Mouse (Mus musculus) skeletal muscle tissue, adult 2 months (tissue): ENCODE results near the gene Hdgfl3.

Experiments
- DNase-seq: peaks from one replicate; pipeline ENCODE4 v3.0.0-alpha.2; 2012; ENCODE audit warnings: low read depth, low spot score

Gene Hdgfl3

DNA sequence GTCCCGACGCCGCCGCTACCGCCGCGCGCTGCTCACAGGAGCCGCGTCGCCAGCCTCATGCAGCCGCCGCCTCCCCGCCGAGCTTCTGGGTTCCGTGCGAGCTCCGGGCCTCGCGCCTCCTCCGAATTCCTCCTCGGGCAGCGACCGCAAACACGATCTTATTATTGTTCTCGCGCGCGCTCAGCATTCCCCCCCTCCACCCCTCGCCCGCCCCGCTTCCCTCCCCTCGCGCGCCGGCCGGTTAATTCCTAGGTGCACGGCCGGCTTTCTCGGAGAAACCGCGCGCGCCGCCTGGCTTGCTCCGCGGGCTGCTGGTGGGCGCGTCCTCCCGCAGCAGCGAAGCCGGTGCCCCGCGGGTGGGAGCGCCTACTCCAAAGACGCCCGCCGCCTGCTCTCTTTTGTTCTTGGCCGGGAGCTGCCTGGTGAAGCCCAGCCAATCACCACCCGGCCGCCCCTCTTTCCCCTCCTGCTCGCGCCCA is at the start of gene Hdgfl3:
Gene Hdgfl3 (minus strand): TSS at position 207 of the 479 bp plus-strand sequence.
- peak; percentile 44 for DNase-seq

DNA sequence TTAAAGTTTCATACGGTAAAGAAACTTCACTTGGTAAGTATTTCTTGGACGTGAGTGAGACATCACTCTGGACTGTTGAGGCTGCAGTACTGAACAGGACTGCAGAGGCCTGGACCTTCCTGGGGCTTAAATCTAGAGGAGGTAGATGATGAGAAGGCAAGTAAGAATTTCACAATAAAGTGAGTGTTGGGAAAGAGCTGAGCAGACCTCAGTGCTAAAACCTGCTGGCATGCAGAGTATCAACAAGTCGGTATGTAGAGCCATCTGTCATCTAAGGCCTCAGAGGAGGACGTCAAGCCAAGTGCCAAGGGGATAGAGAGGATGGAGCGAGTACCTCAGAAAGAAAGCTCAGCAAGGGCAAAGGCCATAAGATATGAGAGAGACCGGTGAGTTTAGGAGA is 49.4 kb upstream of the Hdgfl3 start:
- no peak for DNase-seq

DNA sequence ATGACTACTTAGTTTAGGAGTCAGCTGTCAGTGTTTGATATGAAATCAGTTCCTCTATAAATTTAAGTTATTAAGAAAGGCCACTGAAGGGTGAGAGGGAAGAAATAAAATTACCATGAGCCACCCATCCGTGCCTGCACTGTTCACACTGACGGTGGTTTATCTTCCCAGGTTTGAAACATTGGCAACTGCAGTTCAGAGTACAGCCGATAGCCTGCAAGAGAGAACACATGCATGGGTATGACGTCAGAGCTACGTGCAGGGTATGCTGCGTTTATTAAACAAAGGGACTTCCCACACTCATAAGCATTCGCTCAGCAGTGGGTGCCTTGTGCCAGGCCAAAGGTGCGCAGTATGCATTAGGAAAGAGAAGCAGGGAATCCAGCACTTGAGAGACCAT is 44.0 kb upstream of the Hdgfl3 start:
- no peak for DNase-seq

DNA sequence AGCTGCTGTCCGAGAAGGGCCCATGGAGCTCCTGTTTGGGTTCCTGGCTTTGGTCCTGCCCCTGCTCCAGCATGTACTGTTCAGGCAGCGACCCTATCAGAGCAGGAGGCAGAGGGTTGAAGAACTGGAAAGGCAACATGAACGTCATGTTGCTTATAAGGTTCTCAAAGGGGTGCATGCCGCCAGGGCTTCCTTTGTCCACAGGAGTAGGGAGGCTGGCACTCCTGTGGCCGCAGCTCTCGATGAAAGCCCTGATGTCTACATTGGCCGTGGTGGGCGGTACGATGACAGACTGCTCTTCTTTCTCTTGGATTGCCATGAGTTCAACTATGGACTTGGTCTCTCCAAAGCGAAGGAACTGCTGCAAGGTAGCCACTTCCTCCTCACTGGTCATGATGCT is 40.3 kb upstream of the Hdgfl3 start:
- DNase-seq, result no peak

DNA sequence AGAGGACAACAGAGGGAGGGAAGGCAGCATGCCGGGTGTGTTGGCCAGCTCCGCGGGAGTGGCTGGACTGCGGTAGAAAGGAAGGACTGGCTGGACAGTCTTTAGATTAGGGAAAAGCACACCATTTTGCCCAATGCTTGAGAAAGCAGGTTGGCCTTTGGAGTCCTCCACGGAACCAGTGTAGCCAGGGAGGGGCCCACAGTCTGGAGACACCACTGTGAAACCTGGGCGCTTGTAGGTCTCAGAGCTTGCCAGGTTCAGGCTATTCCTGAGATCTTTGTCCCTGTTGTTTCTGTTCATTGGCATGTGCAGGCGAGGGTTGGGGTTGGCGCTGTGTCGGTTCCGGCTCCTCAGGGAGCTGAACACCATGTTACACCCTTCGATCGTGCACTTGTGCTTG is 39.7 kb upstream of the Hdgfl3 start:
- no peak for DNase-seq

DNA sequence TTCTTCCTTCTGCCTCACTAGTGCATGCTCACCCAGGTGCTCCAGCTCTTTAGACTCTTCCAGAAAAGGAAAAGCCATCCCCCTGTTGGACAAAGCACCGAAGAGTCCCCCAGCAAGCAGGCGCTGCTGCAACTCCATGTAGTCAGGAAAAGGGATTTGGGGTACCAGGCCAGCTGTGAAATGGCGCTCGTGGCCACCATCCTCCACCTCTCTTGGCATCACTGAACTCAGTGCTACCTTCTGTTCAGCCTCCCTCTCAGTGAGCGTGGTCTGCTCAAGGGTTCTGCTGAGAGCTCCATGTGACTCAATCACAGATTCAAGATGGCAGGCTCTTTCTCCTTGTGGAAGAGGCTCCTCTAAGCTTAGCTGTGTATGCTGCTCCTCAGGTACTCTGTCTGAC is 39.1 kb upstream of the Hdgfl3 start:
- no peak for DNase-seq

DNA sequence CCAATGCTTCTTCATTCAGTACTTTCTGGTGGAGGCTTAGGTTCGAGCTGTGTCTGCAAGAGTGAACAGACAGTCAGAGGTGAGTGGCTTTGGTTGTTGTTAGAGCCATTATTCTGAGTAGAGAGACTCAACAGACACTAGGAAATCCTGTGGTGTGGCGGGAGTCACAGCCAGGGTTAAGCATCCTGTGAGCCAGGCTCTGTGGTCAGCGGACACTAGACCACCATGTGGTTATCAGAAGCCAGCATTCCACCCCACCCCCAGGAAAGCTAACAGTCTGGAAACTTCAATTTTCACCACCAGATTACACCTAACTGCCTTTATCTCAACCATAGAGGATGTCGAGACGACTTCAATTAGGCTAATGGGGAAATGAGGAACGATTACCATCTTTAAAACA is 34.7 kb upstream of the Hdgfl3 start:
- DNase-seq, result no peak

DNA sequence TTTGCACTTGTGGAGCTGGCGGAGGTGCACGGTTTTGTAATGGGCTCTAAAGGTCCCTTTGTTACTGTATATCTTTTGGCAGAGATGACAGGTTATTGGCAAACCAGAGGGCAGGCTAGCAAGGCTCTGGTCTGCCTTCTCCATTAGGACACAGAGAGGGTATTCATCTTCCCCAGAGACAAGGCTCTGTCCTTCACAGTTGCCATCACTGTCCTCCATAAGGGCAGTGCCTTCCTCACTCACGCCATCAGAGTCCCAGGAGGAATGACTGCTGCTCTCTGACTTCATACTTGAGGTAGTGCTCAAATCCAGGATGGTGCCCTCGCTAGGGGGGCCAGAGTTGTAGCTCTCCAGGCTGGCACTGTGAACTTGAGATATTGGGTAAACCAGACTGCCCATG is 34.2 kb upstream of the Hdgfl3 start:
- no peak for DNase-seq

DNA sequence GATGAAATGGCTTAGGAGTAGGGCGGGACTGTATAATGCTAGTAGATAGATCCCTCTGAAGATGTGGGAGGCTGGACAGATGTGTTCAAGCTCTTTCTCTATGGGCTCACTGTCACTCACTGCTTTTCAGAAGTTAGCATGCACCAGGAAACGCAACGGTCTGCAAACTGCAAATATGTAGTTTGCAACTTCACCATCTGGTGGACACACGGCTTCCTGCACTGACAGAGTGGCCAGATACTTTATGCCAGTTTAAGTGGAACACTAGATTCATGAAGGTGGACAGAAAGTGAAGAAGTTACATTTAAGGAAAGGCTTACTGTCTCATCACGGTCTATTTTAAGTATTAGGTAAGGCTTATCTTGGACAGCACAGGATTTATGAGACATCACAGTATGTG is 31.9 kb upstream of the Hdgfl3 start:
- no peak for DNase-seq

DNA sequence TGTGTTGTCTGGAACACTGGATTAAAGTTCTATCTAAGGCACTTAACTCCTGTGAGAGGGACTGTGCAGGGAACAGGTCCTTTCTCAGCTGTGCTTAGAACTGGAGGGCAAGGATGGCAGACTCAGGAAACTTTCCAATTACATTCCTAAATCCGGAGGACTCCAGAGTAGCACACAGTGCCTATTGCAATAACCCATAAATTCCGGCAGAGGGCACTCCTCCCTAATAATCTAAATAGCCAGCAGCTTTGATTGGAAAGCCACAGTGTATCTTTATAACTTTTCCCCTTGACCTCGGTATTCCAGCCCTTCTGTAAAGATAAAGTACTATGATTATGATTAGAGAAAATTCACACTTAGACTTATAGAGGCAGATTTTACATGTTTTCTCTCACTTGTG is 25.4 kb upstream of the Hdgfl3 start:
- DNase-seq, result peak; percentile 21

DNA sequence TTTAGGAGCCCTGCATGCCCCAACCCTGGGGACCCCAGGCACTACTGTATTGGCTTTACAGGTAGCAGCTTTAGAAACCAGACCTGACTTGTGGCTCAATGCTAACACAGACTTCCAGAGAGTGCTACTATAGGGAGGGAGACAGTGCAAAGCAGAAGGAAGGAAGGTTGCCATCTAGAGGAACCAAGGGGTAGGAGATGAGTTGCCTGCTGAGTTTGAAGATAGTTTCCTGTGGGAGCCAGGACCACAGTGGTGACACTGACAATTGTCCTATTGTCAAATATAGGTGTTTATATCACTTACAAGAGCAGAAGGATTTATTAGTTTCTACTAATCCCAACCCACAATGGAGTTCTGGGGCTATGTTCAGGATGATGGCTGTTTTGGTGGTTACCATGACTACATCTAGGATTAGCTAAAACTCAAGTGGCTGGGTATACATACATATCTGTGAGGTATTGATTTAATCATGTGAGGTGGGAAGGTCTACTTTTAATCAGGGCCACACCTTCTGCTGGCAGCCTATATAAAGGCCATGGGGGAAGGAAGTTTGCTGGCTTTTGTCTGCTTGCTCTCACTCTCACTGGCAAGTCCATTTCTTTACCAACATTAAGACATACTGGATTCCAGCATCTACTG is 20.1 kb upstream of the Hdgfl3 start:
- no peak for DNase-seq

DNA sequence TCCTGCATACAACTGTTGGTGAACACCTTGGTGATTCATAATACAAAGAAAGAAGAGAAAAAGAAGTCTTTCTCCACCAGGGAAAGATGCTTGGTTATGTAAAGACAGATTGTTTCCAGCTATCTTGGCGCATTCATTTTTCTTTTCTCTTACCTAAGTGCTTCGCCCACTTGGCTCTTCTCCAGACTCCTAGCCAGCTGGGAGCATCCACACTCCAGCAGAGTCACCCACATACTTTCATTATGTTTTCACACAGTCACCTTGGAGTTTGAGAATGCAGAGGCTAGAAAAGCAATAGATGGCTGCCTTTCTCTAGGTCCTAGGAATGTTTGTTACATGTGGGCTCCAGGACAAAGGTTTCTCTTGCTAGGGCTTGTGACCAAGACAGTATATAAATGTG is 16.2 kb upstream of the Hdgfl3 start:
- DNase-seq, result no peak

DNA sequence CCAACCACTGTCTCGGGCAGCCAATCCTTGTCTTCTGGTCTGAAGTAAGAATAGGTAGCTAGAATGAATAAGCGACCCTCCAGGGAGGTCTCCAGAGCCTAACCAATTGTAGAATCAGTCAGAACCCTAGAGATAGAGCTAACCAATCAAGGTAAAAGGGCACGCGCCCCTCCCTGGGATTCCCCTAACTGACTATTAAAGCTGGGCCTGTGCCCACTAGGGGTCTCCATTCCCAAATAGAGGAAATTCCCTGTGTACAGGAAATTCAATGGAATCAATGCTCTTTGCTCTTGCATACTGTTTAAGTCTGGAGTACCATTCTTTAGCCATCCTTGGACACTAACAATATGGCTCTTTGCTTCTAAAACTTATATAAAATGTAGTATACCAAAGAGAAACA is 11.1 kb upstream of the Hdgfl3 start:
- no peak for DNase-seq

DNA sequence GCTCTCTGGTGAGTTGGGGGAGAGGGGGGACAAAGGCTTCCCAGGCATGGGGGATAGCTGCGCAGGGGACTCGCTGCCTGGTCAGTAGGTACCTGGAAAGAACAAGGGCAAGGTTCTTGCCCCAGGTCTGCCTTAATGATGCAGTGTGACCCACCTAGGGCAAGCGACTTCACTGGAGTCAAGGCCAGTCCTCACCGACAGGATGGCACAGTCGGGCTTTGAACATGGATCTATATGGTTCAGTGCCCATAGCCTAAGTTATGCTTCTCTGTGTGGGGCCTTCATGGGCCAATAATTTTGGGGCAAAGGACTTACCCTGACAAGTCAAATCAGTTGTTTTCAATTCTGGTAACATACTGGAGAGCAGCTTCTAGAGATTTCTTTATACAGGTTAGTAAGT is 533 bp upstream of the Hdgfl3 start:
- DNase-seq, result no peak

DNA sequence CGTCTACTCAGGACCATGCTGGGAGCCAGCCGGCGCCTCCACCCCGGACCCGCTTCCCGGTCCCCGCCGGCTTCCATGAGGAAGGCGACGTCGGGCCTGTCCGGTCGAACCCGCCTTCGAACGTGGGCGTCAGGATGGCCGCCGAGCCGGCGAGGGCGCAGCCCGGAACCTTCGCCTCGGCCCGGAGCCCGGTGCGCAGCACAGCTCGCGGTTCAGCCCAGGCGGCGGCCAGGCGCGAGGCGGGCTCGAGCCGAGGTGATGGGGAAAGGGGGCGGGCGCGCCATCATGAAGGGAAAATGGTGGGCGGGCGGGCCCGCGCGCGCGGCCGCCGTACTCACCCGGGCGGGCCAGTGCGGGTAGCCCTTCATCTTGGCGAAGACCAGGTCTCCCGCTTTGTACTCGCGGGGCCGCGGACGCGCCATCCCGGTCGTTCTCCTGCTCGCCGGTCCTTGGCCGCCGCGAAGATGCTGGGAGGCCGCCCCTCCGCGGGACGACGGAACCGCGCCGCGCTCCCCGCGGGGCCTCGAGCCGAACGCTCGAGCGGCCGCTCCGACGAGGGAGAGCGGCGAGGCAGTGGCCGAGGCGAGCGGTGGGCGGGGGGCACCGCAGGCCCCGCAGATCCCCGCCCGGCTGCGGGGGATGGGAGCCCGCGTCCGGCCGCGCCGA is 539 bp downstream of the Hdgfl3 start:
- peak; percentile 10 for DNase-seq

DNA sequence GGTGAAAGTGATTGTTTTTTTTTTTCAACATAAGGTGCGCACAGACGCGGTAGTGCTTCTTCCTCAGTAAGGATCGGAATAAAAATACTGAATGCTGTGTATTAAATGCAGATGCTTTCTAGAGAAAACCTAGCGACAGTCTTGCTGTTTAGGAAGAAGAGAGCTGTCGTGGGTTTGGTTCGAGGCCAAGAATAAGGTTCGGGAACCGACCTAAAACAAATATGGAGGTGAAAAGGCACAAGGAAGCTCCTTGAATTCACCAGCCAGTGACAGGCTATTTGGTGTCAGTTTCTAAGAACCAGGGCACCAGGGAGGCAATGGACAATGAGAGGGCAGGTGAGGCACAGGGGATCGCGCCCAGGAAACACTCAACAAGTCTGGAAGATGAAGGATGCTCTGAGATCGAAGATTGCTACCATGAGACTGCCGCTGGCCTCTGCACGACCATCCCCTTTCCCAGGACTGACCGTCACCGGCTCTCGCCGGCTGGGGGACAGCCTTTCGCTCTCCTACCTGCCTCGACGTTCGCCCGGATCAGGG is 1.1 kb downstream of the Hdgfl3 start:
- DNase-seq, result no peak

DNA sequence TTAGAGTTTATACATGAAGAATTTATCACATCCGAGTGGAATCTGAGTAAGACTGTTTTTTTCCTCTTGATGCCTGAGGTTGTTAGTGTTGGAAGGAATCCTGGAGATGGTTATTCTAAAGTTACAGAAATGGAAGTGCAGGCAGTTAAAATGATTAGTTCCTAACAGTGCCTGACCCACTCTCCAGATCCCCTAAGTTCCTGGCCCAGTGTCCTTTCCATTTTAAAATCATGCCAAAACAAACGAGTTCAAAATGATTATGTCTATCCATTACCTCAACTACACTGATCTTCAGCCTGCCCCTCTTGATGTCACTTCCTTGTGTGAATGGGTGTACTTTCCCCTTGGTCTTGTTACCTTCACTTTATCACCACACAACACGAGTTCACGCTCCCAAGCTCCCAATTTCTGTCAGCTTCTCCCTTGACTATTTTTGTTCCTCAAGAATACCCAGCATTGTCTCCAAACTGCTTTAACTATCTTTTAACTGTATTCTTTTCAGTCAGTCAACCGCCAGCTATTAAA is 1.7 kb downstream of the Hdgfl3 start:
- DNase-seq, result no peak

DNA sequence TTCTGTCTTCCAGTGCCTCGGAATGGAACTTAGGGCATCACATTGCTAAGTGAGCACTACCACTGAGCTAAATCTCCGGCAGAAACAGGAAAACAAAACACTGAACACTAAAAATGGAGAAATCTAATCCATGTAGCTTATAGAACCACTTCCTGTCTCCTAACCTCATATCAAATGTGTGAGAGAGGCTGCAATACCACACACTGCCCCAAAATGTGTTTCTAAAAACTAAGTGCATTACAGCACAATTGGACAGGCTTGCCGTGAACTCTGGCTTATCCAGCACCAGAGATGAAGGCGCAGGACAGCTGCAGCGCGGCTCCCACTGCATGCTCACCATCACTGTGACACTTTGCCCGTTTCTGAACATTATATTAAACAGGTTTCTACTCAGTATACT is 5.3 kb downstream of the Hdgfl3 start:
- no peak for DNase-seq

DNA sequence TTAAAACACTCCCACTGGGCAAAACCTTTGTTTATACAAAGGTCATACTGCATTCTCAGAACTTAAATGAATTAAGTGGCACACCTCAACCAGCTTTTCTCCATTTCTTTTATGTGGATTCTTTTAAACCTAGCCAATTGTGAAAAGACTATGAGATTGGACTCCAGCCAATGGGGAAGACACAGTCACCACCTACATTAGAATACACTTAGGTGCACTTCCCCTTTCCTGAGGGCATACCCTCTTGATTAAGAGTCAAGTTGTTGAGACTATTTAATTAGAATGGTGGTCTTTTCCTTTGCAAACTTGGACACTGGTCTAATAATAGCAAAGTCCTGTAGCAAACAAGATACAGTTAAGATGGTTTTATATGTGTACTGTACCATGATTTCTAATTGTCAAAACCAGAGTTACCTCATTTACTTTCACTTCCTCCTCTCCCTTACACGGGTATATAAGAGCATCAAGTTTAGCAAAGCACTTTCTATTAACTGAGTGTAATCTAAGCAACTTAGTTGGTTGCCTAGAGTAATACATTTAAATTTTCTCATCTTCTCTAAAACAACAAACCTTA is 12.8 kb downstream of the Hdgfl3 start:
- no peak for DNase-seq

DNA sequence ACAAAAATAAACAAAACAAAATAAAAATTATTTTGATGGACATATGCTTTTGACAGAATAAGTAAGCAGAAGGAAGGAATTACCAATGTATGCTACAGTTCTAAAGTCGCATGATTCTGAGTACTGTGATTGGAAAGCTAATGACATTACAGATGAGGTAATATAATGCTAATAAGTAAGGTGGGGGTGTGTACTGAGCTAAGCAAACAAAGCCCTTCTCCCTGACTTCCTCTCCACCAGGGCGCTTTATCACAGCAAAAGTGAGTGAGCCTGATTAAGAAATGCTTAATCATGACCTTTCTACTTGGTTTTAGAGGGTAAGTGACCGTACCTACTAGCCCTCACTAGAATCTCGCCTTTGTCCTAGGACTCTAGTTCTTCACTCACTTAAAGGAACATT is 14.0 kb downstream of the Hdgfl3 start:
- no peak for DNase-seq

DNA sequence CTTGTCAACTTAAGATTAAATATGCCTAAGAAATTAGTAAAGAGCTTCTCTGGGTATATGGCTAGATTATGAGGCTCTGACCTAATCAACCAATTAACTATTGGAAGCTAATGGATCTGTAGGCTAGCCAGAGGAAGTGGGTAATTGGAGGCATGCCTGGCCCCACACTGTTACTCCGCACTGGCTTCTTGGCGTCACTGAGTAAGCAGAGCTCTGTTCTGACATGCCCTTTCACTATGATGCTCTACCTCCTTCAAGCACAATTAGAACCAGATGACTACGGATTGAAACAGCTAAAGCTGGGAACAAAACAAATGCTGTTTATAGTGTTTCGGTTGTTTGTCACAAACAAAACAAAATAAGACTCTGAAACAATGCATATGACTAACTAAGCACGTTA is 16.0 kb downstream of the Hdgfl3 start:
- DNase-seq, result no peak

DNA sequence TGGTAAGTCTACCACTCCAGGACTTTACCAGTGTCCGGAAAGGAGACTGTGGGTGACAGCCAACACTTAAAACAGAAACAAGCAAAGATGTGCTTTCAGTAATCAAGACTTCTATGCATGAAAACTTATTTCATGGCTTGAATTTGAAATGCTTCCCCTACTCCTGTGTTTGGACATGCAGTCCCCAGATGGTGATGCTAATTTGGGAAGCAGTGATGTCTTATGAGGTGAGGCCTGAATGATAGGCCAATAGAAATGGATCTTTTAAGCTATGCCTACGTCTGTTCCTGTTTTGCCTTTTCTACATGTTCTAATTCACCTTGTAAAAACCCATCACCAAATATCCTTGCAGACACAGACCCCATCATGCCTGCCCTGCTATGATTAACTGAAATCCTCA is 29.3 kb downstream of the Hdgfl3 start:
- no peak for DNase-seq

DNA sequence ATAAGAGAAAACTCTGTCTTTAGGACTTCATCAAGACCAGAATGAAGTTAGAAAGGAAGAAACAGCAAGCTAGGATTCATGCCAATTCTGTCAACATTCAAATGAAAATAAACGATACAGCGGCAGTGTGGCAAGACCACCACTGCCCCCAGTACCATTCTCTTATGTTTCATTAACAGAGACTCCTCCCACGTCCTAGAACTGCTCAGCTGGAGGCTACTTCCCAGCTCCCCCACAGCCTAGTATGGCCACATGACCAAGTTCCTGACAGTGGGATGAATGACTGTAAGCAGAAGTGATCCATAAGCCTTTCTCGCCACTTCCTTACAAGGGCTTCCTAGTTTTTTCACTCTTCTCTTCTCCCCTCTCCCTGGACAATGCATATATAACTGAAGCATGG is 30.2 kb downstream of the Hdgfl3 start:
- DNase-seq, result no peak
